Mouse (Mus musculus) CH12.LX (cell line): Measurements from ENCODE around the gene Hsd17b13. TPM values are rescaled to one million over a fixed set of nuclear protein-coding genes. Genes with fewer than 3 reads are reported as not detected.

Experiments used
- DNase-seq: peaks from one replicate; pipeline ENCODE4 v3.0.0-alpha.2; 2013; ENCODE audit errors: extremely low read depth
- H3K27ac ChIP-seq: 2 replicates; pipeline ENCODE4 v1.5.1; 2012; ENCODE audit warnings: low read depth, mild to moderate bottlenecking, control low read depth, moderate library complexity; ENCODE audit not compliant: insufficient read depth
- H3K27me3 ChIP-seq: replicated peaks from 2 replicates; pipeline ENCODE3; 2012; ENCODE audit warnings: inconsistent platforms
- H3K36me3 ChIP-seq, 2 experiments: replicated peaks in 1 of 2; 2 replicates each; pipeline versions ENCODE3 to v1.6.1; 2012; ENCODE audit warnings: inconsistent platforms in 1 of 2, low read length in 1 of 2, mild to moderate bottlenecking in 1 of 2, mixed read lengths in 1 of 2, moderate library complexity in 1 of 2; ENCODE audit not compliant: control insufficient read depth in 1 of 2, insufficient read depth in 1 of 2
- H3K4me1 ChIP-seq, 2 experiments: 2 replicates each; pipeline ENCODE4 v1.6.1; 2012; ENCODE audit warnings: inconsistent platforms in 1 of 2, moderate library complexity in 1 of 2; ENCODE audit not compliant: insufficient read depth in 2 of 2, control insufficient read depth in 1 of 2
- H3K4me2 ChIP-seq: 2 replicates; pipeline ENCODE4 v1.6.1; 2012; ENCODE audit warnings: low read depth, mild to moderate bottlenecking, control low read depth; ENCODE audit not compliant: poor library complexity, insufficient read depth, severe bottlenecking
- H3K4me3 ChIP-seq, 3 experiments: fragments of 150-350 bp in 1 of 3; sonication (generic) in 1 of 3; replicated peaks in 1 of 3; 2 replicates each; pipeline versions ENCODE3 to v1.5.1; 2011 to 2012; ENCODE audit warnings: low read depth in 2 of 3, low read length in 2 of 3, mild to moderate bottlenecking in 2 of 3, moderate library complexity in 2 of 3, control low read depth in 1 of 3, improper control_type of control experiment in 1 of 3, inconsistent platforms in 1 of 3, mixed read lengths in 1 of 3; ENCODE audit not compliant: poor library complexity in 1 of 3
- H3K79me2 ChIP-seq: replicated peaks from 2 replicates; pipeline ENCODE4 v1.6.1; 2012; ENCODE audit warnings: mild to moderate bottlenecking, moderate library complexity; ENCODE audit not compliant: control insufficient read depth, poor library complexity, insufficient read depth, severe bottlenecking; ENCODE audit errors: extremely low read depth
- H3K9ac ChIP-seq: 2 replicates; pipeline ENCODE4 v1.6.1; 2012; ENCODE audit warnings: low read depth, mild to moderate bottlenecking, control low read depth, moderate library complexity; ENCODE audit not compliant: insufficient read depth
- H3K9me3 ChIP-seq: replicated peaks from 2 replicates; pipeline ENCODE3; 2012; ENCODE audit warnings: low read length, inconsistent platforms, mixed read lengths
- CTCF ChIP-seq, 2 experiments: IDR thresholded peaks in 1 of 2; conservative IDR thresholded peaks in 1 of 2; 2 replicates each; pipeline ENCODE4 v1.5.1; 2011 to 2012; ENCODE audit warnings: low read depth in 2 of 2, low read length in 2 of 2, improper control_type of control experiment in 1 of 2, inconsistent platforms in 1 of 2, mild to moderate bottlenecking in 1 of 2, moderate library complexity in 1 of 2
- E2F4 ChIP-seq: IDR thresholded peaks from 2 replicates; pipeline ENCODE4 v1.6.1; 2011; ENCODE audit warnings: low read depth, low read length, improper control_type of control experiment; ENCODE audit not compliant: insufficient replicate concordance
- ELF1 ChIP-seq: IDR thresholded peaks from 2 replicates; pipeline ENCODE4 v1.6.1; 2014; ENCODE audit warnings: low read depth, mild to moderate bottlenecking, inconsistent platforms, low read length, improper control_type of control experiment
- EP300 ChIP-seq: IDR thresholded peaks from 2 replicates; pipeline ENCODE4 v1.6.1; 2011; ENCODE audit warnings: low read length, improper control_type of control experiment
- GABPA ChIP-seq: IDR thresholded peaks from 2 replicates; pipeline ENCODE4 v1.6.1; 2012; ENCODE audit warnings: low read depth, low read length, improper control_type of control experiment, inconsistent platforms; ENCODE audit not compliant: insufficient replicate concordance
- IRF4 ChIP-seq: IDR thresholded peaks from 2 replicates; pipeline ENCODE4 v1.6.1; 2014; ENCODE audit warnings: low read depth, mild to moderate bottlenecking, inconsistent platforms, low read length, improper control_type of control experiment
- JUND ChIP-seq: conservative IDR thresholded peaks from 2 replicates; pipeline ENCODE4 v1.6.1; 2011; ENCODE audit warnings: low read depth, low read length, improper control_type of control experiment
- MAX ChIP-seq: IDR thresholded peaks from 2 replicates; pipeline ENCODE4 v1.6.1; 2011; ENCODE audit warnings: low read length, improper control_type of control experiment
- MAZ ChIP-seq: IDR thresholded peaks from 2 replicates; pipeline ENCODE4 v1.6.1; 2012; ENCODE audit warnings: low read depth, mild to moderate bottlenecking, inconsistent platforms, low read length, improper control_type of control experiment, moderate library complexity
- NELFE ChIP-seq: IDR thresholded peaks from 2 replicates; pipeline ENCODE4 v1.6.1; 2011; ENCODE audit warnings: low read depth, low read length, improper control_type of control experiment
- NRF1 ChIP-seq: IDR thresholded peaks from 2 replicates; pipeline ENCODE4 v1.6.1; 2014; ENCODE audit warnings: low read depth, mild to moderate bottlenecking, inconsistent platforms, low read length, improper control_type of control experiment, moderate library complexity
- PAX5 ChIP-seq: IDR thresholded peaks from 2 replicates; pipeline ENCODE4 v1.6.1; 2012; ENCODE audit warnings: low read length, inconsistent platforms, mixed read lengths
- POLR2A ChIP-seq: IDR thresholded peaks from 2 replicates; pipeline ENCODE4 v1.6.1; 2011; ENCODE audit warnings: low read depth, mild to moderate bottlenecking, improper control_type of control experiment, low read length
- POLR2AphosphoS2 ChIP-seq: IDR thresholded peaks from 2 replicates; pipeline ENCODE4 v1.6.1; 2011; ENCODE audit warnings: low read depth, low read length, improper control_type of control experiment
- RCOR1 ChIP-seq: conservative IDR thresholded peaks from 2 replicates; pipeline ENCODE4 v1.6.1; 2012; ENCODE audit warnings: low read depth, mild to moderate bottlenecking, inconsistent platforms, low read length, improper control_type of control experiment
- SIN3A ChIP-seq: IDR thresholded peaks from 2 replicates; pipeline ENCODE4 v1.6.1; 2012; ENCODE audit warnings: low read length, improper control_type of control experiment, inconsistent platforms
- TBP ChIP-seq: conservative IDR thresholded peaks from 2 replicates; pipeline ENCODE4 v1.6.1; 2011; ENCODE audit warnings: low read depth, low read length, improper control_type of control experiment
- TCF12 ChIP-seq: IDR thresholded peaks from 2 replicates; pipeline ENCODE4 v1.6.1; 2014; ENCODE audit warnings: low read depth, mild to moderate bottlenecking, inconsistent platforms, low read length, improper control_type of control experiment
- USF1 ChIP-seq: IDR thresholded peaks from 2 replicates; pipeline ENCODE4 v1.6.1; 2014; ENCODE audit warnings: low read depth, mild to moderate bottlenecking, inconsistent platforms, low read length, improper control_type of control experiment
- ZNF384 ChIP-seq: IDR thresholded peaks from 2 replicates; pipeline ENCODE4 v1.6.1; 2012; ENCODE audit warnings: low read depth, low read length, improper control_type of control experiment, inconsistent platforms
- dilution Hi-C: fragments of 300-500 bp; cut with MboI; formaldehyde crosslinking; loops from 2 replicates; pipeline ENCODE4 v1.14.3; 2020; ENCODE audit warnings: low sequenced_read_pairs; ENCODE audit not compliant: extremely low pct_unique_long_range_greater_than_20kb, extremely low pct_ligation_motif_present
- in situ Hi-C: fragments of 300-500 bp; cut with MboI; formaldehyde crosslinking; loops from 3 replicates; pipeline ENCODE4 v1.14.3; 2019; ENCODE audit warnings: low sequenced_read_pairs, low pct_ligation_motif_present, low pct_unique_long_range_greater_than_20kb, mixed read lengths
- polyA plus RNA-seq: library from polyadenylated mRNA; unstranded; fragments of >175 nt; gene quantifications from 2 replicates; pipeline ENCODE4 v1.2.1, GENCODE M21; 2012; ENCODE audit warnings: low read depth; ENCODE audit not compliant: insufficient read length
- total RNA-seq, 2 experiments: library from RNA; depleted of rRNA; stranded (reverse); fragments of 300-350 nt in 1 of 2; fragments of >200 nt in 1 of 2; gene quantifications; 2 replicates each; pipeline ENCODE4 v1.2.3; 2012 to 2014

The Hsd17b13 gene
- total and polyA plus RNA-seq, 3 experiments: 0.23 to 0.64 TPM; not detected in 1

GRCm38 (mm10) chr5:104006811-104007210 is 29.6 kb upstream of the Hsd17b13 start:
- Histone ChIP-seq H3K36me3 (peaks cover 10 to 54% of the 10 kb centered on the region in 2 experiments), H3K4me2 (no peak overlapping the region), H3K4me1 (no peaks in the 10 kb centered on the region), H3K9ac (no peak overlapping the region), H3K27me3 (no peaks in the 10 kb centered on the region), H3K9me3 (no peaks in the 10 kb centered on the region), H3K4me3 (no peak overlapping the region), H3K27ac (no peak overlapping the region), H3K79me2 (no peaks in the 10 kb centered on the region)
- in situ Hi-C loops: no loop called here
- dilution Hi-C loops: no loop called here
- TF ChIP-seq IRF4 (no peak), ELF1 (no peak), CTCF (conservative IDR thresholded peaks at IDR 0.05 in 1 of 2, IDR thresholded peaks at IDR 0.05 in 1 of 2; ENCODE audit: low read depth in 2 of 2, low read length in 2 of 2) (no peak), POLR2A (no peak), JUND (no peak), USF1 (no peak), ZNF384 (no peak), SIN3A (no peak), PAX5 (no peak), E2F4 (no peak), TBP (no peak), TCF12 (no peak), EP300 (no peak), MAX (no peak), POLR2AphosphoS2 (no peak), NELFE (no peak), RCOR1 (no peak), NRF1 (no peak)
- no peak for DNase-seq

- no peaks in the 10 kb centered on the region for H3K9me3 ChIP-seq
- H3K79me2 ChIP-seq: no peaks in the 10 kb centered on the region
- in situ Hi-C loops: no loop called here
- H3K9ac ChIP-seq: no peak overlapping the region
- no peaks in the 10 kb centered on the region for H3K4me1 ChIP-seq
- H3K4me2 ChIP-seq: no peak overlapping the region
- DNase-seq: no peak
- no peaks in the 10 kb centered on the region for H3K27me3 ChIP-seq
- dilution Hi-C loops: no loop called here
- TF ChIP-seq TBP (no peak), RCOR1 (no peak), CTCF (conservative IDR thresholded peaks at IDR 0.05 in 1 of 2, IDR thresholded peaks at IDR 0.05 in 1 of 2; ENCODE audit: low read depth in 2 of 2, low read length in 2 of 2) (no peak), USF1 (no peak), GABPA (no peak), MAZ (no peak)
- no peak overlapping the region for H3K27ac ChIP-seq
- H3K36me3 ChIP-seq: peaks cover 10 to 53% of the 10 kb centered on the region in 2 experiments
- no peak overlapping the region for H3K4me3 ChIP-seq
Measured at GRCm38 (mm10) chr5:104003955-104004354, 26.7 kb upstream of the Hsd17b13 start.
